Mouse (Mus musculus): ENCODE measurements around the gene Mipep. TPM values are rescaled to one million over a fixed set of nuclear protein-coding genes. Genes with fewer than 3 reads are reported as not detected.

The Mipep gene
- polyA plus RNA-seq, 1 experiment, result 10.3 TPM

DNA sequence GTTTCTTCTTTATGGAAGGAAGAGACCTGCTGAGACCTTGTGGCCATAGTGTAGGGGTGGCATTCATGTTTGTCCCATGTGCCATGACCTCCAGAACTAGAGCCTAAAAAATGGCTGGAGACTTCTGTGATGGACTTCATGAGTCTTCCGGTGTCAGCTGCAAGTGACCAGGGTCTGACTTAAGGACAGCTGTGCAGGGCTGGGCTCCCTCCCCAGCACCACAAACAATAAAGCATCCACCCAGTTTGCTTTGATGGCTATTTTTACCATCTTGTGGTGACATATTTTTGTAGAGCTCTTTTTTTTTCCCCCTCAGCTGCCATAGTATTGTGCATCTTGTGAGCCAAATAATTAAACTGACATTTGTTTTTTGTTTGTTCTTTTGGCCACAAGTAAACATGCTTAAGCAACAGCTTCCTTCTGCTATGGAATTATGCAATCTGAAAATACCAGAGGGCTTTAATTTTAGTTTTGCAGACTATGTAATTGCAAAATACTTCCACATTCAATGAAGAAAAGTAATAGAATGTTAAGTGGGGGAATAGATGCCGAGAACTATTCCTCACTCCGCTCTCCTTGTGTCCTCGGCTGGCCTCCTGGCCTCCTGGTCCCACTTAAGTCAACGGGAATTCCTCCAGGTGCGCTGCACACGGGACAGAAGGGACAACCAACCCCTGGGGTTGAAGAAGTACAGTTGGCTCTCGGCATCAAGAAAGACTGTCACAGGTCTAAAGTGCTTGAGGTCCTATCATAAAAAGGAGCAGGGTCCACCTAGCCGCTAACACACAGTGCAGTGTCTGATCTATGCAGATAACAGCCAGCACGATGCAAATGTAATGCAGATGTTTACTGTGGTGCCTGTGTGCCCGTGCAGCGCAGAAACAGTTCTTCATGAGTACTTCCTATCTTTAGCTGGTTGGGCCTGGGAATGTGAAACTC is 126.4 kb downstream of the Mipep start:
- WGBS, result 91% methylated on average over 12 of the region's 12 CpGs
- Histone ChIP-seq H3K4me1 (replicated peaks; ENCODE audit: control insufficient read depth, insufficient read depth, low read length) (no peaks in the 10 kb centered on the region), H3K27ac (ENCODE audit: control insufficient read depth, insufficient read depth, low read length) (no peak overlapping the region), H3K36me3 (ENCODE audit: control insufficient read depth, insufficient read depth, low read length) (no peaks in the 10 kb centered on the region), H3K4me3 (ENCODE audit: control insufficient read depth, insufficient read depth, low read length) (no peak overlapping the region), H3K27me3 (ENCODE audit: control insufficient read depth, insufficient read depth, low read length) (no peaks in the 10 kb centered on the region)
- TF ChIP-seq POLR2A (IDR thresholded peaks at IDR 0.05; ENCODE audit: control insufficient read depth, extremely low read depth, insufficient read depth, low read length, poor library complexity) (no peak), CTCF (IDR thresholded peaks at IDR 0.05; ENCODE audit: borderline replicate concordance, control insufficient read depth, extremely low read depth, insufficient read depth, low read length, poor library complexity) (no peak)
- no peak for DNase-seq

- H3K4me1 ChIP-seq (replicated peaks; ENCODE audit: control insufficient read depth, insufficient read depth, low read length), result no peaks in the 10 kb centered on the region
- H3K4me3 ChIP-seq (ENCODE audit: control insufficient read depth, insufficient read depth, low read length), result no peak overlapping the region
- no peaks in the 10 kb centered on the region for H3K36me3 ChIP-seq (ENCODE audit: control insufficient read depth, insufficient read depth, low read length)
- H3K27ac ChIP-seq (ENCODE audit: control insufficient read depth, insufficient read depth, low read length), result no peak overlapping the region
- 76% methylated on average over 8 of the region's 8 CpGs for WGBS
- no peak for DNase-seq
- no peak for TF ChIP-seq CTCF (IDR thresholded peaks at IDR 0.05; ENCODE audit: borderline replicate concordance, control insufficient read depth, extremely low read depth, insufficient read depth, low read length, poor library complexity)
- no peak for TF ChIP-seq POLR2A (IDR thresholded peaks at IDR 0.05; ENCODE audit: control insufficient read depth, extremely low read depth, insufficient read depth, low read length, poor library complexity)
- no peaks in the 10 kb centered on the region for H3K27me3 ChIP-seq (ENCODE audit: control insufficient read depth, insufficient read depth, low read length)
Observed at GRCm38 (mm10) chr14:60912981-60913468, 128.7 kb downstream of the Mipep start.

- H3K36me3 ChIP-seq (ENCODE audit: control insufficient read depth, insufficient read depth, low read length), result no peaks in the 10 kb centered on the region
- H3K27ac ChIP-seq (ENCODE audit: control insufficient read depth, insufficient read depth, low read length), result no peak overlapping the region
- H3K4me3 ChIP-seq (ENCODE audit: control insufficient read depth, insufficient read depth, low read length), result no peak overlapping the region
- no peak for DNase-seq
- no peaks in the 10 kb centered on the region for H3K27me3 ChIP-seq (ENCODE audit: control insufficient read depth, insufficient read depth, low read length)
- WGBS, result 72% methylated on average over 4 of the region's 4 CpGs
- H3K4me1 ChIP-seq (replicated peaks; ENCODE audit: control insufficient read depth, insufficient read depth, low read length), result no peaks in the 10 kb centered on the region
- TF ChIP-seq POLR2A (IDR thresholded peaks at IDR 0.05; ENCODE audit: control insufficient read depth, extremely low read depth, insufficient read depth, low read length, poor library complexity) (no peak), CTCF (IDR thresholded peaks at IDR 0.05; ENCODE audit: borderline replicate concordance, control insufficient read depth, extremely low read depth, insufficient read depth, low read length, poor library complexity) (no peak)
Observed at GRCm38 (mm10) chr14:60916661-60917060, 132.3 kb downstream of the Mipep start.

DNA sequence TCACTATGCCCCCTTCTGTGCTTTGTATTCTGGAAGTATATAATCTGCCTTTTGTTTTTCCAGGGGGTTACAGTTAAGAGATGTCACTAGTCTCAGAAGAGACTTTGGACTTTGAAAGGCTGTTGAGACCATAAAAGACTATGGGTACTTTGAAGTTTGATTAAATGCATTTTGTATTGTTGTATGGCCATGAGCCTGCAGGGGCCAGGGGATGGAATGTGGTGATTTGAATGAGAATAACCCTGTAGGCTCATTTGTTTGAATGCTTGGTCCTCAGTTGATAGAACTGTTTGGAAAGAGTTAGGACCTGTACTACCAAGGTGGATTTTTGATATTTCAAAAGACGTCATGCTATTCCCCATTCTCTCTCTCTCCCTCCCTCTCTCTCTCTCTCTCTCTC is 141.6 kb downstream of the Mipep start:
- TF ChIP-seq POLR2A (IDR thresholded peaks at IDR 0.05; ENCODE audit: control insufficient read depth, extremely low read depth, insufficient read depth, low read length, poor library complexity) (no peak), CTCF (IDR thresholded peaks at IDR 0.05; ENCODE audit: borderline replicate concordance, control insufficient read depth, extremely low read depth, insufficient read depth, low read length, poor library complexity) (no peak)
- DNase-seq, result no peak
- Histone ChIP-seq H3K4me1 (replicated peaks; ENCODE audit: control insufficient read depth, insufficient read depth, low read length) (no peaks in the 10 kb centered on the region), H3K36me3 (ENCODE audit: control insufficient read depth, insufficient read depth, low read length) (no peaks in the 10 kb centered on the region), H3K27me3 (ENCODE audit: control insufficient read depth, insufficient read depth, low read length) (no peaks in the 10 kb centered on the region), H3K4me3 (ENCODE audit: control insufficient read depth, insufficient read depth, low read length) (no peak overlapping the region), H3K27ac (ENCODE audit: control insufficient read depth, insufficient read depth, low read length) (no peak overlapping the region)
- 100% methylated on average over 1 of the region's 1 CpGs for WGBS

DNA sequence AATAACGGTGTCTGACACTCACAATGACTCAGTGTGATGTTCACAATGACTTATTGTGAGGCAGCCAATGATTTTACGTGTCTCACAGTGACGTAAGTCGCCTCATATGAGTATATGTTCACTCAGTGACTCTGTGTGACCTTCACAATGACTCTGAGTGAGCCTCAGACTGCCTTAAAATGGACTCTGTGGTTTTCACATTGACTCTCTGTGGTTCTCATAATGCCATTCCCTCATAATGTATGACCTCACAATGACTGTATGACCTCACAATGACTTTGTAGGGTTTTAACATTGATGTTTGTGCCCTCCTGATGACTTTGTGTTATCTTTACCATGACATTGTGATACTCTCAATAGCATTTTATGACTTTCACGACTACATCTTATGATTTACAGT is 151.3 kb downstream of the Mipep start:
- no peaks in the 10 kb centered on the region for H3K27me3 ChIP-seq (ENCODE audit: control insufficient read depth, insufficient read depth, low read length)
- WGBS, result 89% methylated on average over 5 of the region's 5 CpGs
- H3K27ac ChIP-seq (ENCODE audit: control insufficient read depth, insufficient read depth, low read length), result no peak overlapping the region
- TF ChIP-seq POLR2A (IDR thresholded peaks at IDR 0.05; ENCODE audit: control insufficient read depth, extremely low read depth, insufficient read depth, low read length, poor library complexity) (no peak), CTCF (IDR thresholded peaks at IDR 0.05; ENCODE audit: borderline replicate concordance, control insufficient read depth, extremely low read depth, insufficient read depth, low read length, poor library complexity) (no peak)
- H3K4me3 ChIP-seq (ENCODE audit: control insufficient read depth, insufficient read depth, low read length), result no peak overlapping the region
- H3K4me1 ChIP-seq (replicated peaks; ENCODE audit: control insufficient read depth, insufficient read depth, low read length), result no peaks in the 10 kb centered on the region
- no peak for DNase-seq
- no peaks in the 10 kb centered on the region for H3K36me3 ChIP-seq (ENCODE audit: control insufficient read depth, insufficient read depth, low read length)

DNA sequence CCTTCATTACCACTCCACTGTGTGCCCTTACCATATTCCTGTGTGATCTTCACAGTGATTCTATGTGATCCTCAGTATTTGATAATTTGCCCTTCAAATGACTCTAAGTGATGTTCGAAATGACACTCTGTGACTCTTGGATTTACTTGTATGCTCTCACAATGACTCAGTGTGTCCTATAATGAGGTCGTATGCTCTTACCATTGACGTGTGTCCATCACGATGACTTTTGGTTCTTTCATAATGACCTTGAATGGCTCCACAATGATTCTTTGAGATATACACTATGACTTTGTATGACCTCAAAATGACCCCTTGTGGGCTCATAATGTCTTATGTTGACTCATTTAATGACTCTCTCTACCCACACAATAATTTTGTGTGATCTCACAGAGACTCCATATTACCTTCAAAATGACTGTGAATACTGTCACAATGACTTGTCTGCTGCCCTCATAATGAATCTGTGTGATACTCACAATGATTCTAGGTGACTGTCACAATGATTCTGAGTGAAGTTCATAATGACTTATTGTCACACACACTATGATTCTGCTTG is 153.2 kb downstream of the Mipep start:
- Histone ChIP-seq H3K4me1 (replicated peaks; ENCODE audit: control insufficient read depth, insufficient read depth, low read length) (no peaks in the 10 kb centered on the region), H3K36me3 (ENCODE audit: control insufficient read depth, insufficient read depth, low read length) (no peaks in the 10 kb centered on the region), H3K27me3 (ENCODE audit: control insufficient read depth, insufficient read depth, low read length) (no peaks in the 10 kb centered on the region), H3K4me3 (ENCODE audit: control insufficient read depth, insufficient read depth, low read length) (no peak overlapping the region), H3K27ac (ENCODE audit: control insufficient read depth, insufficient read depth, low read length) (no peak overlapping the region)
- DNase-seq, result no peak
- TF ChIP-seq CTCF (IDR thresholded peaks at IDR 0.05; ENCODE audit: borderline replicate concordance, control insufficient read depth, extremely low read depth, insufficient read depth, low read length, poor library complexity) (no peak), POLR2A (IDR thresholded peaks at IDR 0.05; ENCODE audit: control insufficient read depth, extremely low read depth, insufficient read depth, low read length, poor library complexity) (no peak)
- 96% methylated on average over 4 of the region's 4 CpGs for WGBS

Other genes starting within 250 kb of the Mipep start
- gene Spata13, start 150.6 kb upstream of the Mipep start, polyA plus RNA-seq (2012; rRNA removed), result 80.6 and 99.6 TPM in 2 replicates
- gene C1qtnf9, start 16.4 kb upstream of the Mipep start, polyA plus RNA-seq (2012; rRNA removed), result 2.7 and 4.1 TPM in 2 replicates